7 mouse cellular contexts compared by ENCODE assay signal in genomic region chr13:37821413-37821812, GRCm38 (mm10). TPM values are rescaled to one million over a fixed set of nuclear protein-coding genes. Genes with fewer than 3 reads are reported as not detected.
DNase-seq lines count a peak whose midpoint lies in the region; ATAC-seq and TF ChIP-seq lines count a peak whose summit lies in the region.

No protein-coding gene starts in this region.

- dilution Hi-C loops in CH12.LX (cut with MboI; ENCODE audit: extremely low pct_ligation_motif_present, extremely low pct_unique_long_range_greater_than_20kb, low sequenced_read_pairs): no loop called here

- H3K9ac ChIP-seq in CH12.LX (ENCODE audit: insufficient read depth, low read depth): no peak overlapping the region
- H3K9ac ChIP-seq in liver, embryonic 16.5 days (ENCODE audit: low read depth, low read length): no peak overlapping the region

- in situ Hi-C loops in CH12.LX (cut with MboI; ENCODE audit: low pct_ligation_motif_present, low pct_unique_long_range_greater_than_20kb, low sequenced_read_pairs): no loop called here

- DNase-seq in kidney, adult 11 months: peak; percentile 21
- no peak for DNase-seq in kidney, adult 2 months
- no peak for DNase-seq in CH12.LX (ENCODE audit: extremely low read depth)
- peak; percentile 70 for DNase-seq in Muller cell, postnatal 12 days (ENCODE audit: inconsistent ontology term)
- no peak for DNase-seq in layer of hippocampus, adult 11-12 months (ENCODE audit: low spot score)
- no peak for DNase-seq in right cerebral cortex, adult 2 months (ENCODE audit: low spot score in 2 of 2)

- no peak for TF ChIP-seq CTCF in kidney, adult 2 months (conservative IDR thresholded peaks at IDR 0.05; ENCODE audit: insufficient read depth, insufficient read length, low read depth, low read length)
- TF ChIP-seq CTCF in CH12.LX (conservative IDR thresholded peaks at IDR 0.05 in 1 of 2, IDR thresholded peaks at IDR 0.05 in 1 of 2; ENCODE audit: low read depth in 2 of 2, low read length in 2 of 2): 0 out of 4 replicates have a peak, but pooled peaks of 1 of the 2 experiments have one; percentile 13

- H3K4me2 ChIP-seq in CH12.LX (ENCODE audit: insufficient read depth, low read depth, poor library complexity, severe bottlenecking): no peak overlapping the region
- H3K4me2 ChIP-seq in liver, embryonic 16.5 days (ENCODE audit: low read depth, low read length): no peak overlapping the region

- no peak; the same call in none of the 2 replicates for TF ChIP-seq RAD21 in CH12.LX (IDR thresholded peaks at IDR 0.05; ENCODE audit: low read depth, low read length)

- no peaks in the 10 kb centered on the region for H3K36me3 ChIP-seq in kidney, adult 2 months (ENCODE audit: control insufficient read depth, insufficient read depth, low read length)
- H3K36me3 ChIP-seq in CH12.LX (replicated peaks in 1 of 2; ENCODE audit: control insufficient read depth in 1 of 2, insufficient read depth in 1 of 2, low read length in 1 of 2): no peaks in the 10 kb centered on the region
- no peaks in the 10 kb centered on the region for H3K36me3 ChIP-seq in liver, embryonic 16.5 days (ENCODE audit: control insufficient read depth, insufficient read depth)

- TF ChIP-seq POLR2A in kidney, adult 2 months (IDR thresholded peaks at IDR 0.05; ENCODE audit: low read depth, low read length): no peak
- TF ChIP-seq POLR2A in CH12.LX (IDR thresholded peaks at IDR 0.05; ENCODE audit: low read depth, low read length): no peak

- 37% methylated on average over 4 of the region's 4 CpGs for WGBS in kidney, adult 2 months
- 14% methylated on average over 4 of the region's 4 CpGs for WGBS in liver, embryonic 16.5 days (ENCODE audit: insufficient replicate concordance)

- no peak overlapping the region for H3K27ac ChIP-seq in kidney, adult 2 months (ENCODE audit: insufficient read depth, low read depth, low read length)
- H3K27ac ChIP-seq in CH12.LX (ENCODE audit: insufficient read depth, low read depth): no peak overlapping the region
- no peak overlapping the region for H3K27ac ChIP-seq in liver, embryonic 16.5 days (ENCODE audit: low read length)

- no peaks in the 10 kb centered on the region for H3K27me3 ChIP-seq in kidney, adult 2 months (replicated peaks; ENCODE audit: control insufficient read depth, insufficient read depth, low read length)
- H3K27me3 ChIP-seq in CH12.LX (replicated peaks): peaks cover 5% of the 10 kb centered on the region
- H3K27me3 ChIP-seq in liver, embryonic 16.5 days (ENCODE audit: control insufficient read depth, insufficient read depth, low read depth, low read length): no peaks in the 10 kb centered on the region

- no peaks in the 10 kb centered on the region; the same call in 1 of the 2 replicates for H3K4me1 ChIP-seq in kidney, adult 2 months (ENCODE audit: control insufficient read depth, insufficient read depth, low read length)
- H3K4me1 ChIP-seq in CH12.LX (ENCODE audit: control insufficient read depth in 1 of 2, insufficient read depth in 2 of 2): peaks cover 3 to 10% of the 10 kb centered on the region in 2 experiments; a peak in 3 of 4 replicates
- peaks cover 21% of the 10 kb centered on the region for H3K4me1 ChIP-seq in liver, embryonic 16.5 days (ENCODE audit: control insufficient read depth, low read depth, low read length)

- TF ChIP-seq EP300 in CH12.LX (IDR thresholded peaks at IDR 0.05; ENCODE audit: low read length): no peak

- H3K79me2 ChIP-seq in CH12.LX (replicated peaks; ENCODE audit: control insufficient read depth, extremely low read depth, insufficient read depth, poor library complexity, severe bottlenecking): no peaks in the 10 kb centered on the region

- no peak overlapping the region for H3K4me3 ChIP-seq in kidney, adult 2 months (ENCODE audit: insufficient read depth, low read depth, low read length)
- no peak overlapping the region for H3K4me3 ChIP-seq in CH12.LX (replicated peaks in 1 of 3; ENCODE audit: low read depth in 2 of 3, low read length in 2 of 3, poor library complexity in 1 of 3)
- H3K4me3 ChIP-seq in liver, embryonic 16.5 days (ENCODE audit: low read depth, low read length): no peak overlapping the region

- no peaks in the 10 kb centered on the region for H3K9me3 ChIP-seq in CH12.LX (replicated peaks; ENCODE audit: low read length)
- H3K9me3 ChIP-seq in liver, embryonic 16.5 days (replicated peaks; ENCODE audit: control insufficient read depth, low read length): no peaks in the 10 kb centered on the region

- ATAC-seq in liver, embryonic 16.5 days (ENCODE audit: low read depth): peak; percentile 5; the same call in 1 of the 2 replicates

TF ChIP-seq in CH12.LX, 34 proteins besides CTCF, POLR2A, EP300 and RAD21:
- TF ChIP-seq BHLHE40 (IDR thresholded peaks at IDR 0.05; ENCODE audit: low read depth, low read length): no peak
- TF ChIP-seq SMC3 (IDR thresholded peaks at IDR 0.05; ENCODE audit: low read depth, low read length): peak; percentile 25
- 0 out of 2 replicates have a peak, but pooled peaks have one; percentile 37 for TF ChIP-seq MAZ (IDR thresholded peaks at IDR 0.05; ENCODE audit: low read depth, low read length)

RNA-seq across cellular contexts. Expression of gene Rreb1, which starts 43.2 kb away (rescaled TPM):
- polyA plus RNA-seq in kidney, adult 2 months (2012; rRNA removed): 16.7 and 18.3 TPM in 2 replicates
- 5.3 TPM in 2 replicates for total RNA-seq in CH12.LX (2012; rRNA removed)
- 1.0 and 1.4 TPM in 2 replicates for total RNA-seq in CH12.LX (2014; rRNA removed)
- 7.4 and 10.2 TPM in 2 replicates for polyA plus RNA-seq in CH12.LX (2012; ENCODE audit: insufficient read length, low read depth)
- 4.2 and 5.9 TPM in 2 replicates for polyA plus RNA-seq in liver, embryonic 16.5 days (2015; fragmentation: Nextera tagmentation; extraction: Ambion mirVana)

Comparison
In these comparisons a context has a peak if more than half of its experiments do, and no peak if none do; other contexts are left out.
1. DNase-seq: peak in kidney, adult 11 months (single experiment) and Muller cell, postnatal 12 days (single experiment); none in kidney, adult 2 months (single experiment), CH12.LX (single experiment), layer of hippocampus, adult 11-12 months (single experiment) and right cerebral cortex, adult 2 months (0 of 2).